Mouse (Mus musculus) E14TG2a.4 (cell line): ENCODE data around the gene Casq2.

ENCODE experiments used
- CTCF ChIP-seq: conservative IDR thresholded peaks from 2 replicates; pipeline ENCODE4 v1.5.1; 2014; ENCODE audit warnings: low read length
- NANOG ChIP-seq: IDR thresholded peaks from 2 replicates; pipeline ENCODE4 v1.6.1; 2014; ENCODE audit warnings: borderline replicate concordance, low read length, mixed read lengths
- POU5F1 ChIP-seq: IDR thresholded peaks from 2 replicates; pipeline ENCODE4 v1.6.1; 2014; ENCODE audit warnings: low read length, borderline replicate concordance

DNA sequence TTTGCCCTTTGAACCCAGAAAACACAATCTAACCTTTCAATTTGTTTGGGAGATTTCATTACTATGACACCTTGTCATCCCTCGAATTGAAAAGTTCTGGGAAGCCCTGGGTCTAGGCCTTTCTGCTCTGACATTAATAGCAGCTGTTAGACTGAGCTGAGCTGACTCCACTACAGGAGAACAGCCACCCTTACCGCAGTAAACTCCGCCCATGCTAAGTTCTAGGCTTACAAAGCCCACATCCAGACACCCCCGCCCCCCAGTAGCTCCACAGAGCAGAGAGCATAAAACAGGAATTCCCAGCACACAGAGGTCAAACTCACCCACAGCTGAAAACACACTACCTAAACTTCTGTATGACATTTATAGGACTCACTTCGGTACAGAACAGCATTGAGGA lies 98.5 kb downstream of the Casq2 start:
- TF ChIP-seq CTCF (no peak), POU5F1 (no peak), NANOG (no peak)
